Mouse (Mus musculus) heart, postnatal 0 days (tissue): ENCODE data around the gene Naa38.

Experiments
- CTCF ChIP-seq: IDR thresholded peaks from 2 replicates; pipeline ENCODE4 v1.5.1; 2016; ENCODE audit warnings: antibody characterized with exemption, control low read depth, low read depth
- EP300 ChIP-seq: IDR thresholded peaks from 2 replicates; pipeline ENCODE4 v1.6.1; 2016; ENCODE audit warnings: antibody characterized with exemption, low read depth

DNA sequence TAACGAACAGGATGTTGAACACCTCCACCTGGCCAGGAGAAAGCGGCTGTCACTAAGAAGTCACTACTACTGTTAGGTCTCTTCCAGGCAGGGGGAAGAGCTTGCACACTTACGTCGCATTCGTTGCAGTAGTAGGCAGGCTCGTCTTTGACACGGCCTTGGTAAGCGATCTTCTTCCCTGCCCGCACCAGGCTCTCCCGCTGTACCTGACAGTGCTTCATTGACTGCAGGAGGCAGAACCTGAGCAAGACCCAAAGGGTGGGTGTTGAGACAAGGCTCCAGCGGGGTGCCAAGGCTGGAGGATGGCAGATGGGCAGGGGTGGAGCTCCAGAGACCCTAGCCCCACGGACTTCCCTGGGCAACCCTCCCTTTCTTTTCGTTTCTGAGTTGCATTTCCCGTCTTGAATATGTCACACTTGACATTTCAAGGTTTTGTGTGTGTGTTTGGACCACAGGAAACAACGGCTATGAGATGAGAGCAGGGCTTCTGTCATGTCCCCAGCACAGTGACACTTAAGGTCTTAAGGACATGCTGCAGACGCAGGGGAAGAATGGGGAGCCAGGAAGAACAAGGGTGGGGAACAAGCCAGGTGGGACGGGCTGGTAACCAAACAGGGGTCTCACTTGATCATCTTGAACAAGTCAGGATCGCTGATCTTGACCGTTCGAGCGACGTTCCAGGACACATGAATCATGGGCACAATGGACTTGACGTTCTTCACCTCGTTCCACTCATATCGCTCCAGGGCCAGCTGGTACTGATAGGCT, 5.0 kb downstream of the Naa38 start:
- no peak for TF ChIP-seq CTCF
- TF ChIP-seq EP300: no peak
